Mouse (Mus musculus) gastrocnemius, adult 2 months (tissue): ENCODE results near the gene Kpnb1. TPM values are rescaled to one million over a fixed set of nuclear protein-coding genes. Genes with fewer than 3 reads are reported as not detected.

Source experiments
- DNase-seq: peaks from one replicate; pipeline ENCODE4 v3.0.0; 2022
- H3K27ac ChIP-seq: fragments of 200-600 bp; 2 replicates; pipeline ENCODE4 v1.8.1; 2022; ENCODE audit warnings: mild to moderate bottlenecking
- H3K4me3 ChIP-seq: fragments of 200-600 bp; 2 replicates; pipeline ENCODE4 v1.8.1; 2022; ENCODE audit warnings: mild to moderate bottlenecking, moderate library complexity
- CTCF ChIP-seq: fragments of 200-600 bp; IDR thresholded peaks from 2 replicates; pipeline ENCODE4 v1.8.1; 2022; ENCODE audit warnings: antibody characterized with exemption, mild to moderate bottlenecking, moderate library complexity
- intact Hi-C: fragments of 180-260 bp; cut with DNase I; formaldehyde crosslinking; loops from one replicate; pipeline ENCODE4 v1.15.1; 2025
- microRNA-seq: library from miRNA; unstranded; fragments of <30 nt; microRNA quantifications from one replicate; pipeline ENCODE4 v1.2.0, GENCODE M21; 2021
- total RNA-seq, 2 experiments: library from RNA; stranded (reverse); gene quantifications; 2 replicates each; pipeline ENCODE4 v1.2.3; 2021

The Kpnb1 gene
- total RNA-seq, 2 experiments from 2014 or later: 49.2 to 58.9 TPM

DNA sequence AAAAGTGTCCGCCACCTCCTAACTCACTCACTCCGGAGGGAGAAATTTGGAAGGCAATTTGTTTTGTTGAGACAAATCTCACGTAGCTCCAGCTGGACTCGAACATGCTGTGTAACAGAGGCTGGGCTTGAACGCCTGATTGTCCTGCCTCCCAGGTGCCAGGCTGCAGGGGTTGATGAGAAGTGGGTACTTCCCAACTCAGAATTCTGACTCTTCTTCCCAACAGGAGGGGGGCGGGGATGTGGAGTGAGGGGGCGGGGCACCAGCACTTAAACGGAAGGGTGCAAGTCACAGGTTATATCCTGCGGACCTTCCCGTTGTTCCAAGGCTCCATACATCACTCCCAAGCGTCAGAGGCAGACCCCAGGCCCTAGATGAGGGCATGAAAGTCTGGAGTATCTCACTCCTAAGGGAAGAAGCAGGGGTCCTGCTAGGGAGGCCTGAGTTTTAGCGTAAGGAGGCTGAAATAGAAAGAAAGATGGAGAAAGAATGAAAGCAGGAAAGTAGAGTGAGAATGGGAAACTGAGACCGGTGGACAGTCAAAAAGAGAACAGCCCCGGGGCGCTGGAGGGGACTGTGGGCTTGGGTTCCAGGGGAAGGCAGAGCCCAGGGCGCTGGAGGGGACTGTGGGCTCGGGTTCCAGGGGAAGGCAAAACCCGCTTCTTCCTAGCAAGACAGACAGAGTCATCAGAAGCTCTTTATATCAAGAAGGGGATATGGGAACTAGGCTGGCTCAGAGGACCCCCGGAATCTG, 60.0 kb downstream of the Kpnb1 start:
- TF ChIP-seq CTCF: no peak
- no peak for DNase-seq
- intact Hi-C loops: no loop called here

DNA sequence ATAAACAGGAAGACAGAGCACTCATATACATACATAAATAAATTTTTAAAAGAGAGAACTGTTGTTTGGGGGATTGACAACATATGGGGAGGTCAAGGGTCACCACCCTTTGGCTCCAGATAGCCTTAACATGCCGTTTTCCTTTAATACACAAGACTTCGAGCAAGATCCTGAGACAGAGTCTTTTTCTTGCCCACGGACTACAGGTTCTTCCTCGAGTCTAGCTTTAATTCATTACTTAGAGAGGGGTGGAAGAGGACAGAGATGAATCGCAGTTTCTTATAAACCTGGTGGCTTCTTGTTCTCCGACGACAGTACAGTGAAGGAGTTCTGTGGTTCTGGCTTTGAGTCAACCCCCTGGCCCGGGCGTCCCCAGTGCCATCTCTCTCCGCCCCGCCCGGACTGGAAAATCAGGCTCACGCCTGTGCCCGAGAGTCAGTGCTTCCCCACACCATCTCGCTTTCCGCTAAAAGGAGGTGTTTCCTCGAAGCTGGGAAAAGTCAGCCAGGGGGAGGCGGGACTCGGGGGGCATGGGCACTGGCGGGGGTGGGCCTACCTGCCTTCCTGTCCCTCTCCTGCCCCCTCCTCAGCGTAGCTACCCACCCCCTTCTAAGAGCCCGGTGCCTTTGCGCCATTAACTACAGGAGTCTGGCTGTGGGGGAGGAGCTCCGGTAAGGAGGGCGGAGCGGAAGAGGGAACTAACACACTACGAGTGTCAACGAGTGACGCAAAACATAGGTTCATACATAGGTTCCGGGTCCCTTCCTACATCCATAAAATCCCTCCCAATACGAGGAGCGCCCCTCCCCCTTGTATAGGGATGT, 60.8 kb downstream of the Kpnb1 start:
- Histone ChIP-seq H3K4me3 (peak overlapping the region; percentile 73), H3K27ac (peak overlapping the region; percentile 66)
- peak; percentile 54 for DNase-seq
- no peak for TF ChIP-seq CTCF
- intact Hi-C loops: no loop called here

More for the DNA sequence above, 60.0 kb downstream of the Kpnb1 start:
- peak overlapping the region; percentile 73 for H3K4me3 ChIP-seq
- H3K27ac ChIP-seq: peak overlapping the region; percentile 66

DNA sequence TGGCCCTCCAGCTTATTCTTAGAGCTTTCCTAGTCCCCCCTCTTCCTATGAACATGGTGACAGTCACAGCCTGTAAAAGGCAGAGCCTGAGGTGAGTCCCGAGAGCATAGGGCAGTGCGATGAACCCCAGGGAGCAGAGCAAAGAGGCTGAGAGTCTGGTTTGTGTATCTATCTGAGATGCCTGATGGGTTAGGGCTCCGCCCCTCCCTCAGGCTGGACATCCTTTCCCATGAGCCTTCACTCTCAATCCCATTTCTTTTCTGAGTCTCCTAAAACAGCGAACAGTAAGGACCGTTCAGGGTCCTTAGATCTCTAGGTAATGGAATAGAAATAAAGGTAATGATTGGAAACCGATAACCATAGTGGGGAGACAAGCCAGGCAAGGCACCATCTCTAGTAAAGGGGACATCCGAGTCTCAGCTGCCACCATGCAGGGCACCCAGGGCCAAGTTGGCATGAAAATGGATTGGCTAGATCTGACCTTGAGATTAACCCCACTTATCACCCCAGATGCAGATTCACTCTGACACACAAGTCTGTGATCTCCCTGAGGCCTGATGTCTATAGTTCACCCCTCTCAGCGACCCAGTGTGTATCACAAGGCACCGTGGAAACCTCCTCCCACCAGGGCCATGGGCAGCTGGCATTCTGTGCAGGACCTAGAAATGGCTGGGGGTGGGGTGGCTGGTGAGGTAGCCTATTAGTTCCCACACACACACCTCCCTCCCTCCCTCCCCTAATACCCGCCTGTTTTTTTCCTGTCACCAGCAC, 63.2 kb downstream of the Kpnb1 start:
- TF ChIP-seq CTCF: no peak
- no peak for DNase-seq
- intact Hi-C loops: no loop called here
- no peak overlapping the region for H3K4me3 ChIP-seq
- no peak overlapping the region for H3K27ac ChIP-seq

DNA sequence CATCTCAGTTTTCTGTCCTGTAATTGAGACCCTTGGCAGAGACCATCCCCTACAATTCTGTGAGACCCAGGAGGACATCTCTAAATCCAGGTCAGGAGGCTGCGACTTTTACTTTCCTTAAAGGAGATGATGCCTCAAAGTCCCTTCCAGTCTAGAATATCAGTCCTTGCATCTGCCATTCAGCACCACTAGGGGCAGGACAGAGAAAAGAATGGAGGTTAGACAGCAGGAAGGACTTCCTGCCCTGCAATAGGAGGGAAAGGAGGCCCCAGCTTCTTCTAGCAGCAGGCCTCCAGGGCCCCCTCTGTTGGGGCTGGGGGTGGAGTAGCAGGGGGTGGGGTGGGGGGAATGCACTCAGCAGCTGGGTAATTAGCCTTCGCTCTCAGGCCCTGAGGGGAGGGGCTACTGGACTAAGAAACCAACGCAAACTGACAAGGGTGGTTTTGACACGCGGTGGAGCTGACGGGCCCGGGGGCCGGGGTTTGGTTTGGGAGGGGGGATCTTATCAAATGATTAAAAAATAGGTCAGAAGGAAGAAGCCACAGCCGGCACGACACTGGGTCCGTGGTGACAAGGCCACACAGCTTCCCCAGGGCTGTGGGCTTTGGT, 64.3 kb downstream of the Kpnb1 start:
- peak; percentile 43 for TF ChIP-seq CTCF
- Histone ChIP-seq H3K4me3 (no peak overlapping the region), H3K27ac (no peak overlapping the region)
- intact Hi-C loops: no loop called here
- no peak for DNase-seq

DNA sequence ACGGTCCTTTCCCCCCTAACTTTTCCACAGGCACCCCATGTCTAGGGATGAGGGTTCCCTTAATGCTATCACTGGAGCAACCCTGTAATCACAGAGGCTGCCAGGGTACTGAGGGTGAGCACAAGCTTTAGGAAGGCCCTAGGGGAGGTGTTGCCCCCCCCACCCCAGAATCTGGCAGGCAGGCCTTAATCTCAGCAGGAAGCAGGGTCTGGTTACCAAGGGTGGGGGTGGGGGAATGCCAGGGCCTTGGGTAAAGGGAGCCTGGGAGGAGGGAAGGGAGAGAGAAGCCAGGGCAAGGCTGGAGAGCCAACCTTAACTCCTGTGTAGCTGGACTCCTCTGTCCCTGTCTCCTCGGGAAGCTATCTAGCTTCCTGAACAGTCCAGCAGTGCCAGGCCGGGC, 67.0 kb downstream of the Kpnb1 start:
- TF ChIP-seq CTCF: no peak
- intact Hi-C loops: no loop called here
- DNase-seq: peak; percentile 55
- Histone ChIP-seq H3K27ac (peak overlapping the region; percentile 61), H3K4me3 (no peak overlapping the region)

DNA sequence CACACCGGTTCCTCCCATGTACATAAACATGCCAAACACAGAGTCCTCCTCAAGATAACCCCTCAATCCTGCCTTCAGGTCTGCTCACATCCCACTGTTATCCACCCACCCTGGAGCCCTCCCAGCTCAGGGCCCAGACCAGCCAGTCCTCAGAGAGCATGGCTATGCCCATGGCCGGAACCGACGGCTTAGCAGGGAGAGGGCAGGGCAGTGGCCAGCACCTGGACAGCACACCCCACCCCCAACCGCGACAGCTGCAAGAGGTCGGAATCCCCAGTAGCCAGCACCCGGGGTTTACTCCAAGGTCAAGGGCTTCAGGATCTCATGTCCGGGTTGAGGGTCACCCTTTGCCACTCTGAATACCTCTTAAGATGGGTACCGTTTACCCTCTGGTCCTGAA, 67.5 kb downstream of the Kpnb1 start:
- peak; percentile 65 for DNase-seq
- intact Hi-C loops: no loop called here
- TF ChIP-seq CTCF: no peak
- no peak overlapping the region for H3K4me3 ChIP-seq
- H3K27ac ChIP-seq: peak overlapping the region; percentile 61

DNA sequence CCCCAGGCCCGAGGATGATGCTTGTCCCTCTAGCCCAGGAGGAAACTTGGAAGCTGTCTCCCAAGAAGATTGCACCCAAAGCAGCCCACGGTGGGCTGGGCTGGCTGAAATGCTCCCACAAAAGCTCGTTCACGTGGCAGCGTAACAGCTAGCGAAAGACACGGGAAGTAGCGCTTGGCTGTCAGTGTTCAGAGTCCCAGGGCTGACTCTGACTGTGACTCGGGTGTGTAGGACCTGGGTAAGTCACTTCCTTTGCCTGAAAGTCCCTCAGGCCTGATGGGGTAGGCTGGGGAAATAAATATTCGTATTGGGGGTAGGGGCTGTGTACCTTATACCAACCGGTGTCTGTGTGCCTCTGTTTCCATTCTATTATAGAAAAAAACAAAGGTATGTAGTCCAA, 71.9 kb downstream of the Kpnb1 start:
- H3K27ac ChIP-seq: no peak overlapping the region
- intact Hi-C loops: no loop called here
- no peak for TF ChIP-seq CTCF
- no peak for DNase-seq
- H3K4me3 ChIP-seq: peak overlapping the region; percentile 70; the same call in 1 of the 2 replicates

DNA sequence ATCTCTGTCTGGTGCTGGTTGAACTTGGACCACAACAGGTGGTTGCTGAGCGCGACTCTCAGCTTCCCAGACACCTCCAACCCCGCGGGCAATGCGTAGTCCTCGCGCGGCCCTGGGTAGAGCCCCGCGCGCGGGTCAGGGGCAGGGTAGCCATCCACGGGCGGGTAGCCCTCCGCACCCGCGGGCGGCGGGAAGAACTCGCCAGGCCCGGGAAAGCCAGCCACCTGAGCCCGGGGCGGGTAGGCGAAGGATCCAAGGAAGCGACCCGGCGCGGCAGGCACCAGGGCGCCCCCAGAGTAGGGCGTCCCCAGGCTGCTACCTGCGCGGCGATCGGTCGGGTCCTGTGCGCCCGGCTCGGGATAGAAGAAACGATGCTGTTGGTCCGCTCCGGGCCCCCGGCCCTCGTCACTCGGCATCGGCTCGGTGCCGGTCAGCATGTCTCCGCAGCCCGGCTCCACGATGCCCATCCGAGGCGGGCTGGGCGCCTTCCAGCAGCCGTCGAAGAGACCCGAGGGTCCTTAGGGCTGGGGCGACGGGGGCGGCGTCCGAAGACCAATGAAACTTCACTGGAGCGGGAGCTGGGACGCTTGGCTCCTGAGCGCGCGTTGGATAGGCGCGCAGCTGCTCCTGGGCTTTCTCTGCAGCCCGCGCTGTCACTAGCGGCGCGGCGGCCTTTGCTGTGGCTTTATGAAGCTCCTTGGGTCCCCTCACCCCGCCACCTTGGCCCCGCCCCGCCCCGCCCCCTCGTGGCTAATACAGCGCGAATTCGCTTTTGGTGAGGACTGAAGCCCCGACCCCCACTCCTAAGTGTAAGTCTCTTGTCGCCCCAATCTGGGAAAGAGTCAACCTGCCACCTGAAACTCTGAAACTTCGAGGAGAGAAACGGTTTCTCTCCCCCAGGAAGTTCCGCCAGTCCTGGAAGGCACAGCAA, 72.7 kb downstream of the Kpnb1 start, which contains the start of gene Tbx21:
Gene Tbx21 (minus strand): TSS at position 661 of the 931 bp plus-strand sequence.
- TF ChIP-seq CTCF: no peak
- intact Hi-C loops: no loop called here
- DNase-seq: no peak
- H3K4me3 ChIP-seq: peak within 1 kb of the TSS; percentile 70
- H3K27ac ChIP-seq: peak within 1 kb of the TSS; percentile 4; the same call in 1 of the 2 replicates

DNA sequence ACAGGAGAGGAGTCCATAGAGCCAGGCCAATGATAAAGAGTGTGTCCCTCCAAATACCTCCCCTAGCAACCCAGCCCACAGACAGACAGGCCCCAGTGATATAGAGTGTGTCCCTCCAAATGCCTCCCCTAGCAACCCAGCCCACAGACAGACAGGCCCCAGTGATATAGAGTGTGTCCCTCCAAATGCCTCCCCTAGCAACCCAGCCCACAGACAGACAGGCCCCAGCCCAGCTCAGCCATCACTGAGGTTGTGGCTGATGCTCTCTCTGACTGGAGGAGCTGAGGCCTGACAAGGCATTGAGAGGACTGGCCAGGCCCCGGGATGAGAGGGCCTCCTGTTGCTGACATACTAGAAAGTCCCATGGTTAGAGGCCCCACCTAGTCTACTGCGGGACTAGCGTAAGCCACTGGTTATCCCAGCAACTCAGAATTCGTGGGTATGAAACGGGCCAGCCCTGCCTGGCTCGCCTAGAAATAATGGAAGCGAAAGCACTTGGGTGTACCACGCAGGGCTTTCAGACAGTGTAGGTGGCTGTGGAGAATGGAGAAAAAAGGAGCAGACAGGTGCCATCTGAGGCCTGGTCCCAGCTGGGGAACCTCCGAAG, 75.1 kb downstream of the Kpnb1 start:
- intact Hi-C loops: no loop called here
- no peak for DNase-seq
- no peak overlapping the region for H3K27ac ChIP-seq
- TF ChIP-seq CTCF: no peak
- H3K4me3 ChIP-seq: no peak overlapping the region

Small RNA genes within 50 kb of the gene (microRNA-seq; reads per million reads assigned to microRNA genes)
- not detected for gene Mir7235

Other genes starting within 250 kb of the Kpnb1 start
- 1 to 10 TPM; 7.4 to 8.2 TPM for gene Pnpo, start 243.9 kb downstream of the Kpnb1 start, total RNA-seq
- gene Sp2, start 204.9 kb downstream of the Kpnb1 start, total RNA-seq: 10 to 100 TPM; 10.4 to 11.0 TPM
- gene Sp6, start 174.5 kb downstream of the Kpnb1 start, total RNA-seq: under 1 TPM in 1 of 2 experiments, not detected in 1; 0.10 TPM
- 10 to 100 TPM; 10.4 to 11.4 TPM for gene Scrn2, start 157.9 kb downstream of the Kpnb1 start, total RNA-seq
- gene Lrrc46, start 146.5 kb downstream of the Kpnb1 start, total RNA-seq: not detected
- gene Mrpl10, start 146.3 kb downstream of the Kpnb1 start, total RNA-seq: 10 to 100 TPM; 36.9 to 50.7 TPM
- gene Osbpl7, start 137.3 kb downstream of the Kpnb1 start, total RNA-seq: 1 to 10 TPM; 2.2 to 4.3 TPM
- under 1 TPM; 0.17 to 0.48 TPM for gene Tbx21, start 72.5 kb downstream of the Kpnb1 start, total RNA-seq
- 1 to 10 TPM; 4.0 to 6.1 TPM for gene Tbkbp1, start 36.4 kb downstream of the Kpnb1 start, total RNA-seq
- gene Npepps, start 92.8 kb upstream of the Kpnb1 start, total RNA-seq: 10 to 100 TPM; 57.6 to 77.2 TPM
- 10 to 100 TPM; 34.1 to 50.7 TPM for gene Mrpl45, start 127.8 kb upstream of the Kpnb1 start, total RNA-seq
- under 1 TPM in 1 of 2 experiments, not detected in 1; 0.03 TPM for gene Gpr179, start 164.2 kb upstream of the Kpnb1 start, total RNA-seq
- 10 to 100 TPM; 43.2 to 48.6 TPM for gene Socs7, start 174.7 kb upstream of the Kpnb1 start, total RNA-seq
- gene Arhgap23, start 227.7 kb upstream of the Kpnb1 start, total RNA-seq: 1 to 10 TPM; 5.9 to 7.5 TPM